Mouse (Mus musculus) cerebellum, adult 2 months (tissue): ENCODE results near the gene Trim47. TPM values are rescaled to one million over a fixed set of nuclear protein-coding genes. Genes with fewer than 3 reads are reported as not detected.

ENCODE experiments used
- DNase-seq, 2 experiments: peaks; one replicate each; pipeline ENCODE4 v3.0.0; 2021
- H3K27ac ChIP-seq: fragments of 200-500 bp; 2 replicates; pipeline ENCODE4 v1.5.1; 2012; ENCODE audit warnings: low read length, control low read depth, inconsistent platforms; ENCODE audit not compliant: insufficient read depth
- H3K27me3 ChIP-seq: fragments of 200-500 bp; 2 replicates; pipeline ENCODE4 v1.6.1; 2012; ENCODE audit warnings: inconsistent platforms, mild to moderate bottlenecking, low read length, moderate library complexity; ENCODE audit not compliant: control insufficient read depth, insufficient read depth
- H3K4me1 ChIP-seq: fragments of 200-500 bp; 2 replicates; pipeline ENCODE4 v1.6.1; 2011; ENCODE audit warnings: low read length; ENCODE audit not compliant: control insufficient read depth, insufficient read depth
- H3K4me3 ChIP-seq: fragments of 200-500 bp; replicated peaks from 2 replicates; pipeline ENCODE3; 2011; ENCODE audit warnings: mild to moderate bottlenecking, low read depth, low read length, control low read depth; ENCODE audit not compliant: insufficient read depth
- CTCF ChIP-seq: fragments of 200-500 bp; IDR thresholded peaks from 2 replicates; pipeline ENCODE4 v1.5.1; 2011; ENCODE audit warnings: low read depth, mild to moderate bottlenecking, control low read depth, low read length, moderate library complexity, borderline replicate concordance; ENCODE audit not compliant: insufficient read depth
- POLR2A ChIP-seq: fragments of 200-500 bp; IDR thresholded peaks from 2 replicates; pipeline ENCODE4 v1.6.1; 2011; ENCODE audit warnings: low read length, control low read depth, borderline replicate concordance; ENCODE audit not compliant: insufficient read depth
- WGBS: fragments of 180-500 bp; shearing (Covaris S2); methylation state at CpG from one replicate; pipeline ENCODE4 v1.1.7; 2018; 5-methylcytosine and 5-hydroxymethylcytosine counted together
- polyA plus RNA-seq: library from polyadenylated mRNA; depleted of rRNA; stranded (reverse); fragments of >200 nt; gene quantifications from 2 replicates; pipeline ENCODE4 v1.2.3, GENCODE M21; 2012

Trim47 gene
- polyA plus RNA-seq, 1 experiment, result 4.1 TPM

- H3K4me1 ChIP-seq, result peaks cover 17% of the 10 kb centered on the region
- H3K4me3 ChIP-seq, result peak overlapping the region; percentile 1
- H3K27ac ChIP-seq, result no peak overlapping the region
- TF ChIP-seq CTCF (no peak), POLR2A (no peak)
- 2% methylated on average over 69 of the region's 70 CpGs for WGBS
- no peak for DNase-seq
- H3K27me3 ChIP-seq, result peaks cover 6% of the 10 kb centered on the region; the same call in 1 of the 2 replicates
Observed at GRCm38 (mm10) chr11:116109441-116110081, 17.4 kb downstream of the Trim47 start.

DNA sequence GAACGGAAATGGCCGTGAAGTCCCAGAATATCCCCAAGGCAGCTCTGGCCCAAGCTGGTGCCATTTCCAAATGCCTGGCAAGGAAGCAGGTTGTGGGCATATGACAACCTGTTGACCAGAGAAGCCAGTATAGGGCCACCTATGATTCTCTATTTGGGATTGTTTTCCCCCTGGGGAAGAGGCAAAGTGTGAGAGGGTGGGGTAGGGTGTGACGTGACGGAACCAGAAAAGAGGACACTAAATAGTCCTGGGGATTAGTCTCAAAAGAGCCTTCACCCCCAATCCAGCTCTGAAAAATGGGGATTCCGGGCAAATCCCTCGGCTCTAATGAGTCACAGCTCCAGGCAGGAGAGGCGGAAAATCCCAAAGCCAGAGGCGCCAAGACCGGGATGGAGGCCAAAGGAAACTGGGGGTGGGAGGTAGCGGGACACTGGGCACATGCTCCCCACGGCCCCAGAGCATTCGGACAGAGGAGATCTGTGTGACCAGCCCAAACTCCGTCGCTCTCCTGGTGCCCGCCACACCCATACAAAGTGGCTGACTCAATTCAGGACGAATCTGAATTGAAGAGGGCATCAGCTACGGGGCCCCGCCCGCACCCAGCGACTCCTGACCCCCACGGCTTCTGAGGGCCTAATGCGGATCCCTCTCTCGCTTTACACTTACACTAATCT lies 18.4 kb downstream of the Trim47 start:
- no peak overlapping the region for H3K27ac ChIP-seq
- DNase-seq, result peak in 1 of 2 experiments; percentile 34
- peaks cover 17% of the 10 kb centered on the region for H3K4me1 ChIP-seq
- WGBS, result 3% methylated on average over 23 of the region's 23 CpGs
- no peak overlapping the region for H3K4me3 ChIP-seq
- peaks cover 6% of the 10 kb centered on the region for H3K27me3 ChIP-seq
- TF ChIP-seq CTCF (no peak), POLR2A (no peak)

- H3K4me3 ChIP-seq, result no peak overlapping the region
- WGBS, result 22% methylated on average over 19 of the region's 19 CpGs
Observed at GRCm38 (mm10) chr11:116107777-116108285, 19.2 kb downstream of the Trim47 start.

DNA sequence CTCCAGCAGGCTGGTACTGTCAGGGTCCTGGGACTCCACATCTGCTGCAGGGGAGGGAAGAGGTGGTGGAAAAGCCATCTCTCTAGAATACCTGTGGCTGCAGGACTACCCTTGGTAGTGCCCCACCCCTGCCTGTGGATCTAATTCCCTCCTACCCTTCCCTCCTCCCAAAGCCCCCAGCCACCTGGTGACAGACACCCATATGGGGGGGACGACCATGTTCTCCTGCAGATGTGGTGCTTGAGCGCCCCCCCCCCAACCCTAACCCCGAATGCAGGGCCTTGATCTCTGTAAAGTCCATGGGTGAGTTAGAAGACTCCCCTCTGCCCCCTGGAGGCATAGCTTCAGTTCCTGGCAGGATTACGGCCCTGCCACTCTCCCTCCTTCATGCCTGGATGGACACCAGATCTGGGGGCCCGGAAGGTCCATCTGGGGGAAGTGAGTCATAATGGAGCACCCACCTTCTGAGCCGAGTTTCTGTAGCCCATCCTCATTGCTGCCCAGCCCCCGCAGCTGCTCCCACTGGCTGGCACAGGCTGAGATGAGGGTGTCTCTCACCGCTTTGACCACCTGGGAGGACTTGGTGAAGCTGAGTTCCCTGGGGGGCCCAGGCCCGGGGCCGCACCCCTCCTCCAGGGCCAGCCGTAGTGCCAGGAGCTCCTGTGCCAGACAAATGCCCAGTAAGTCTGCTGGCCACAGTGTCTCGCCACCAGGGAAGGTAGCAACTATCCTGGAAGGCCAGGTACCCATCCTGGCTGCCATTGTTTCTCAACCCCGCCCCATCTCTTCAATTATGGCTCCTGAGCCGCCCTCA lies 19.8 kb downstream of the Trim47 start:
- H3K27ac ChIP-seq, result no peak overlapping the region
- peaks cover 17% of the 10 kb centered on the region for H3K4me1 ChIP-seq
- H3K27me3 ChIP-seq, result peaks cover 6% of the 10 kb centered on the region
- H3K4me3 ChIP-seq, result no peak overlapping the region
- no peak for DNase-seq
- whole genome bisulfite sequencing, result 20% methylated on average over 14 of the region's 14 CpGs
- no peak for TF ChIP-seq POLR2A
- TF ChIP-seq CTCF, result no peak

More at GRCm38 (mm10) chr11:116107777-116108285, 19.2 kb downstream of the Trim47 start:
- DNase-seq, result no peak
- peaks cover 17% of the 10 kb centered on the region for H3K4me1 ChIP-seq
- H3K27me3 ChIP-seq, result peaks cover 6% of the 10 kb centered on the region
- TF ChIP-seq CTCF, result no peak
- TF ChIP-seq POLR2A, result no peak
- H3K27ac ChIP-seq, result no peak overlapping the region

- no peak overlapping the region for H3K4me3 ChIP-seq
- TF ChIP-seq CTCF, result no peak
- TF ChIP-seq POLR2A, result no peak
- 51% methylated on average over 32 of the region's 32 CpGs for WGBS
- H3K4me1 ChIP-seq, result peaks cover 17% of the 10 kb centered on the region
- no peak overlapping the region for H3K27ac ChIP-seq
- no peak for DNase-seq
- peaks cover 6% of the 10 kb centered on the region for H3K27me3 ChIP-seq
Observed at GRCm38 (mm10) chr11:116106154-116106962, 20.7 kb downstream of the Trim47 start.

GRCm38 (mm10) chr11:116105065-116105464 lies 21.9 kb downstream of the Trim47 start:
- H3K4me1 ChIP-seq, result peaks cover 17% of the 10 kb centered on the region
- WGBS, result 98% methylated on average over 2 of the region's 2 CpGs
- DNase-seq, result no peak

GRCm38 (mm10) chr11:116104006-116104646 lies 22.9 kb downstream of the Trim47 start:
- no peak for TF ChIP-seq CTCF
- no peak for TF ChIP-seq POLR2A
- WGBS, result 58% methylated on average over 14 of the region's 14 CpGs
- H3K4me1 ChIP-seq, result peaks cover 14% of the 10 kb centered on the region

More at GRCm38 (mm10) chr11:116105065-116105464, 21.9 kb downstream of the Trim47 start:
- peaks cover 5% of the 10 kb centered on the region for H3K27me3 ChIP-seq
- TF ChIP-seq CTCF (no peak), POLR2A (no peak)
- no peak overlapping the region for H3K27ac ChIP-seq
- H3K4me3 ChIP-seq, result no peak overlapping the region

More at GRCm38 (mm10) chr11:116104006-116104646, 22.9 kb downstream of the Trim47 start:
- DNase-seq, result no peak
- Histone ChIP-seq H3K4me3 (no peak overlapping the region), H3K27ac (peak overlapping the region; percentile 11; the same call in 1 of the 2 replicates), H3K27me3 (peaks cover 2% of the 10 kb centered on the region)
